Mouse (Mus musculus) midbrain, embryonic 14.5 days (tissue): ENCODE results near the gene Cox16. TPM values are rescaled to one million over a fixed set of nuclear protein-coding genes. Genes with fewer than 3 reads are reported as not detected.

Experiments
- ATAC-seq: fragments of 200-750 bp; cut with Nextera tagmentation; 2 replicates; pipeline ENCODE4 v1.8.0; 2017; ENCODE audit warnings: moderate number of reproducible peaks, moderate library complexity; ENCODE audit not compliant: low FRiP score, low TSS enrichment
- DNase-seq: peaks from one replicate; pipeline ENCODE4 v3.0.0-alpha.2; 2015
- H3K27ac ChIP-seq: fragments of 300-500 bp; sonication (generic); replicated peaks from 2 replicates; pipeline ENCODE4 v1.5.1; 2014; ENCODE audit warnings: mild to moderate bottlenecking, low read depth, low read length, moderate library complexity
- H3K27me3 ChIP-seq: fragments of 300-500 bp; sonication (generic); 2 replicates; pipeline ENCODE4 v1.6.1; 2014; ENCODE audit warnings: low read length, control low read depth, mixed read lengths; ENCODE audit not compliant: control insufficient read depth, insufficient read depth
- H3K36me3 ChIP-seq: fragments of 300-500 bp; sonication (generic); 2 replicates; pipeline ENCODE4 v1.6.1; 2014; ENCODE audit warnings: low read length, control low read depth; ENCODE audit not compliant: control insufficient read depth, insufficient read depth
- H3K4me1 ChIP-seq: fragments of 300-500 bp; sonication (generic); 2 replicates; pipeline ENCODE4 v1.6.1; 2014; ENCODE audit warnings: mild to moderate bottlenecking, antibody characterized with exemption, low read length, control low read depth; ENCODE audit not compliant: control insufficient read depth, insufficient read depth
- H3K4me2 ChIP-seq: fragments of 300-500 bp; sonication (generic); 2 replicates; pipeline ENCODE4 v1.6.1; 2014; ENCODE audit warnings: mild to moderate bottlenecking, low read length, moderate library complexity
- H3K4me3 ChIP-seq: fragments of 300-500 bp; sonication (generic); replicated peaks from 2 replicates; pipeline ENCODE4 v1.5.1; 2014; ENCODE audit warnings: low read depth, low read length
- H3K9ac ChIP-seq: fragments of 300-500 bp; sonication (generic); replicated peaks from 2 replicates; pipeline ENCODE4 v1.6.1; 2014; ENCODE audit warnings: mild to moderate bottlenecking, low read length, moderate library complexity
- H3K9me3 ChIP-seq: fragments of 300-500 bp; sonication (generic); 2 replicates; pipeline ENCODE4 v1.6.1; 2016; ENCODE audit warnings: low read length, control low read depth, mixed read lengths; ENCODE audit not compliant: control insufficient read depth
- WGBS: fragments of 180-500 bp; shearing (Covaris S2); extraction: QIAGEN DNeasy Blood & Tissue Kit; methylation state at CpG from one replicate; pipeline ENCODE4 v1.1.7; 2014; 5-methylcytosine and 5-hydroxymethylcytosine counted together
- polyA plus RNA-seq: library from polyadenylated mRNA; unstranded; fragments of >200 nt; fragmentation: Nextera tagmentation; extraction: Ambion mirVana; gene quantifications from 2 replicates; pipeline ENCODE4 v1.2.1, GENCODE M21; 2014

The Cox16 gene
- polyA plus RNA-seq, 1 experiment from 2014 or later = 133 TPM

DNA sequence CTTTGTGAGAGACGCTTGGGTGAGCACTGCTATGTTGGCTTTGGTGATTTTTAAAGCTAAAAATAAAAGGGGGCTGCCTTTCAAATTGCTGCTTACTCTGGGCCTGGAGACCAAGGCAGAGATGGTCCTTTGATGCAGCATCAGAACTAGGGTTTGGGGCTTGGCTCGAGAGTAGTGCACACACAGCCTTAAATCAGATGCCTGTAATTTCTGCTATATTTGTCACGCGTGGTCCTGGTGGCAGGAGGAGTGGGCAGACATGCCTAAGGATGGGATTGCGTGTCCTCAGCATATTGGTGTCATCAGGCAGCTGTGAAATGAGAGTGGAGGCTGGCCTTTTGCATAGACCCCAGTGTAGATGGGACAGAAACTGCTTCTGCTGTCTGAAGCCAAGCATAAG is 151.1 kb downstream of the Cox16 start:
- ATAC-seq (no peak), DNase-seq (peak; percentile 12)
- Histone ChIP-seq H3K36me3 (no peaks in the 10 kb centered on the region), H3K4me3 (peak overlapping the region; percentile 80), H3K27ac (no peak overlapping the region), H3K27me3 (no peaks in the 10 kb centered on the region), H3K4me2 (peak overlapping the region; percentile 96), H3K9ac (peak overlapping the region; percentile 88; the same call in 1 of the 2 replicates), H3K9me3 (no peaks in the 10 kb centered on the region), H3K4me1 (peaks cover 17% of the 10 kb centered on the region)
- WGBS = 63% methylated on average over 5 of the region's 5 CpGs

DNA sequence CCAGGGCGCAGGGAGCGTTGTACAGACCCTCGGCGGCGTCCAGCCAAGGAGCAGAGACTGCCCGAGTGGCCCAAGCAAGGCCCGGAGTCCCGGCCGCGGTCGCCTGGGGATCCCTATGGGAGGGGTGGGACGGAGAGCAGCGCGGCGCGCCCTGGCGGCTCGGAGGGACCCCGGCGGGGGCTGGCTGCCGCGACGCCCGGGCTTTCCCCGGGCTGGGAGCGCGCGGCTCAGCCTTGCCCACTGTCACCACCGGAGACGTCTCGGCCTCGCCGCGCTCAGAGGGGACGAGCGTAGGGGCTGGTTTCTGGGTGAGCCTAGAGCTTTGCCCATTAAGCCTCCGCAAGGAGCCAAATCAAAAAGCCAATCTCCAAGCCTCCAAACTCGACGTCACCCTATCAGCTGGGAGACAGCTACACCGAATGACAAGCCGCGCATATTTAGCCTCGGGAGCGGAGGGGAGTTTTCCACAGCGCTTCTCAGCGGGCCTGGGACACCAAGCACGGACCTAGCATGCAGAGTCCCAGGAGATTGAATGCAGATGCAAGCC is 152.0 kb downstream of the Cox16 start, which contains the start of gene Slc8a3:
Slc8a3 (minus strand) TSS at position 306 of the 547 bp plus-strand sequence.
- whole genome bisulfite sequencing = under 1% methylated on average over 47 of the region's 47 CpGs
- no peaks in the 10 kb centered on the region for H3K36me3 ChIP-seq
- H3K9ac ChIP-seq = peak within 1 kb of the TSS; percentile 88
- DNase-seq = peak; percentile 80
- peak within 1 kb of the TSS; percentile 88 for H3K27ac ChIP-seq
- peaks cover 17% of the 10 kb centered on the region for H3K4me1 ChIP-seq
- ATAC-seq = peak; percentile 67
- no peaks in the 10 kb centered on the region for H3K27me3 ChIP-seq
- H3K4me2 ChIP-seq = peak within 1 kb of the TSS; percentile 96
- peak within 1 kb of the TSS; percentile 80 for H3K4me3 ChIP-seq
- H3K9me3 ChIP-seq = no peaks in the 10 kb centered on the region

GRCm38 (mm10) chr12:81331937-81332874 is 152.7 kb downstream of the Cox16 start:
- peak overlapping the region; percentile 88 for H3K27ac ChIP-seq
- H3K4me3 ChIP-seq = peak overlapping the region; percentile 80
- H3K36me3 ChIP-seq = no peaks in the 10 kb centered on the region
- no peaks in the 10 kb centered on the region for H3K9me3 ChIP-seq
- ATAC-seq = peak; percentile 85
- peak overlapping the region; percentile 88 for H3K9ac ChIP-seq
- WGBS = under 1% methylated on average over 54 of the region's 54 CpGs
- peaks cover 17% of the 10 kb centered on the region for H3K4me1 ChIP-seq
- DNase-seq = peak; percentile 89
- no peaks in the 10 kb centered on the region for H3K27me3 ChIP-seq
- peak overlapping the region; percentile 96 for H3K4me2 ChIP-seq

GRCm38 (mm10) chr12:81331046-81331638 is 153.8 kb downstream of the Cox16 start:
- Histone ChIP-seq H3K27me3 (no peaks in the 10 kb centered on the region), H3K9ac (no peak overlapping the region; the same call in 1 of the 2 replicates), H3K4me1 (peaks cover 17% of the 10 kb centered on the region), H3K4me3 (peak overlapping the region; percentile 80), H3K9me3 (no peaks in the 10 kb centered on the region), H3K27ac (peak overlapping the region; percentile 88; the same call in 1 of the 2 replicates), H3K4me2 (peak overlapping the region; percentile 96), H3K36me3 (no peaks in the 10 kb centered on the region)
- 47% methylated on average over 5 of the region's 5 CpGs for WGBS
- no peak for ATAC-seq
- peak; percentile 5 for DNase-seq

DNA sequence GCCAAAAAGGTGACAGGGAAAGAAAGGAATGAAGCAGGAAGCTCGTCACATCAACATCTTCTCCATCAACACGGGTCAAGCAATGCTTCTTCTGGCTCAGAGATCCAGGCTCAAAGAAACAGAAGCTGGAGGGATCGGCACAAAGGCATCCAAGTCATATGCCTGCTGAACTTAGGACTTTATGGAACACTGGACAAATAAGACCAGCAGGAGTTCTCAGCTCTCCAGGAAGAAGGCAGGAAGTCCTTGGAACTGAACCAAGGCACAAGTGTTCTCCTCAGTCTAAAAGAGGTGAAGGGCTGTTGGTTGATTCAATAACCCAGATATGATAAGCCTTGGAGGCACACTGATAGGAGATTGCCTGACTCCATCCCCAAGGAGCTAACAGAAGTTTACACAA is 159.9 kb downstream of the Cox16 start:
- Histone ChIP-seq H3K4me3 (no peak overlapping the region), H3K4me2 (no peak overlapping the region), H3K4me1 (no peaks in the 10 kb centered on the region), H3K27me3 (no peaks in the 10 kb centered on the region), H3K9ac (no peak overlapping the region), H3K27ac (no peak overlapping the region), H3K36me3 (no peaks in the 10 kb centered on the region), H3K9me3 (no peaks in the 10 kb centered on the region)
- WGBS = 86% methylated on average over 3 of the region's 3 CpGs
- no peak for DNase-seq
- no peak for ATAC-seq

- H3K4me1 ChIP-seq = no peaks in the 10 kb centered on the region
- no peaks in the 10 kb centered on the region for H3K9me3 ChIP-seq
- no peak overlapping the region for H3K27ac ChIP-seq
- no peaks in the 10 kb centered on the region for H3K36me3 ChIP-seq
- no peak overlapping the region for H3K4me2 ChIP-seq
- DNase-seq (no peak), ATAC-seq (no peak)
- 92% methylated on average over 3 of the region's 3 CpGs for WGBS
- H3K27me3 ChIP-seq = no peaks in the 10 kb centered on the region
- no peak overlapping the region for H3K9ac ChIP-seq
- no peak overlapping the region for H3K4me3 ChIP-seq
Observed at GRCm38 (mm10) chr12:81324116-81324515, 160.8 kb downstream of the Cox16 start.

- Histone ChIP-seq H3K4me2 (no peak overlapping the region), H3K27ac (no peak overlapping the region; the same call in 1 of the 2 replicates), H3K4me3 (no peak overlapping the region), H3K9ac (no peak overlapping the region), H3K27me3 (no peaks in the 10 kb centered on the region), H3K9me3 (no peaks in the 10 kb centered on the region), H3K4me1 (no peaks in the 10 kb centered on the region), H3K36me3 (no peaks in the 10 kb centered on the region)
- no peak for ATAC-seq
- 33% methylated on average over 1 of the region's 1 CpGs for WGBS
- DNase-seq = peak; percentile 20
Observed at GRCm38 (mm10) chr12:81321021-81321420, 163.9 kb downstream of the Cox16 start.

GRCm38 (mm10) chr12:81317811-81318210 is 167.1 kb downstream of the Cox16 start:
- H3K4me1 ChIP-seq = no peaks in the 10 kb centered on the region
- ATAC-seq (no peak), DNase-seq (no peak)
- 1% methylated on average over 2 of the region's 2 CpGs for WGBS
- H3K9ac ChIP-seq = no peak overlapping the region
- H3K36me3 ChIP-seq = 0 out of 2 replicates have a peak, but pooled peaks cover 5% of the 10 kb centered on the region
- H3K4me2 ChIP-seq = no peak overlapping the region
- H3K9me3 ChIP-seq = no peaks in the 10 kb centered on the region
- H3K27ac ChIP-seq = no peak overlapping the region
- H3K27me3 ChIP-seq = no peaks in the 10 kb centered on the region
- no peak overlapping the region for H3K4me3 ChIP-seq
